Mouse (Mus musculus) CH12F3 (cell line): ENCODE results near the gene Fam177a.
"Not testable (repeated sequence)": the region's sequence is repeated elsewhere in the genome, so short reads cannot be mapped to it uniquely, and the experiment has no call there.

Experiments used
- in situ Hi-C: fragments of 300-500 bp; cut with MboI; formaldehyde crosslinking; loops from 2 replicates; pipeline ENCODE4 v1.14.3; 2020; ENCODE audit warnings: low sequenced_read_pairs

Gene Fam177a

DNA sequence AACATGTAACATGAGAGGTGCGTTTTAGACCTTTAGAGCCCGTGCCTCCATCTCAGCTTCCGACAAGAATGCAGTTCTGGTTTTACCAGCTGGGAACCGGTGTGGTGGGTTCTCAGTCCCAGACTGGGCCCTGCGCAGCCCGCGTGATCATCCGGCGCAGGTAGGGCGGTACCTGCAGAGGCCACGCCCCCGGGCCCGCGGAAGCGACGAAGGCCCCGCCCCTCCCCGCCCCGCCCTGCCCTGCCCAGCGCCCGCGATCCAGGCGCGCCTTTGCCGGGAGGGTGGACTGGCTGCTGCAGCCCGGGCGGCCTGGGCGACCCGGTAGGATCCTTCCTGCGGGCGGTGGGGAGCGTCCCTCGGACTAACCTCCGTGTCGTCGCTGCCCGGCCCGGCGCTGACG, at the start of gene Fam177a:
Gene Fam177a (plus strand): TSS at position 228 of the 400 bp plus-strand sequence.
- in situ Hi-C loops = not testable (repeated sequence)

DNA sequence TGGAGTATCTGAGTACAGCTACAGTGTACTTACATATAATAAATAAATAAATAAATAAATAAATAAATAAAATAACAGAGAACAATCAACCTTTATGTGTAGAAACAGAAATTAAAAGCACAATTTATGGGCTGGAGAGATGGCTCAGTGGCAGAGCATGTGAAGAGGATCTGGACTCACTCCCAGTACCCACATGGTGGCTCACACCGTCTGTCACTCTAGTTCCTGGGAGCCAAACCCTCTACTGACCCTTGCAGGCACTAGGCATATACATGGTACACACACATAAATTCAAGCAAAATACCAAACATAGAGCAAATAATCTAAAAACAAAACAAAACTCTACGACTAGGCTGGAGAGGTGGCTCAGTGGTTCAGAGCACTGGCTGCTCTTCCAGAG, 49.0 kb upstream of the Fam177a start:
- in situ Hi-C loops = no loop called here

DNA sequence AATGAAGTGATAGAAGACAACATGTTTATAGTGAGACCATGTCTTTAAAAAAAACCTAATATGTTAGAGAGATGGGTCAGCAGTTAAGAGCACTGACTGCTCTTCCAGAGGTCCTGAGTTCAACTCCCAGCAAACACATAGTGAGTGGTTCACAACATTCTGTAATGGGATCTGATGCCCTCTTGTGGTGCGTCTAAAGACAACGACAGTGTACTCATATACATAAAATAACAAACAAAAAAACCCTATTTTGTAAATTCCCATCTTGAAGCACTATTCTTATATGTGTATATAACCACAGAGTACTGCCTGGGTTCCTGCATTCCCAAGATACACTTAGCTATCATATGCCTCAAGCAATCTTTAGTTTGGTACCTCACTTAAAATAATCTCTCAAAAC, 45.6 kb upstream of the Fam177a start:
- in situ Hi-C loops = not testable (repeated sequence)

DNA sequence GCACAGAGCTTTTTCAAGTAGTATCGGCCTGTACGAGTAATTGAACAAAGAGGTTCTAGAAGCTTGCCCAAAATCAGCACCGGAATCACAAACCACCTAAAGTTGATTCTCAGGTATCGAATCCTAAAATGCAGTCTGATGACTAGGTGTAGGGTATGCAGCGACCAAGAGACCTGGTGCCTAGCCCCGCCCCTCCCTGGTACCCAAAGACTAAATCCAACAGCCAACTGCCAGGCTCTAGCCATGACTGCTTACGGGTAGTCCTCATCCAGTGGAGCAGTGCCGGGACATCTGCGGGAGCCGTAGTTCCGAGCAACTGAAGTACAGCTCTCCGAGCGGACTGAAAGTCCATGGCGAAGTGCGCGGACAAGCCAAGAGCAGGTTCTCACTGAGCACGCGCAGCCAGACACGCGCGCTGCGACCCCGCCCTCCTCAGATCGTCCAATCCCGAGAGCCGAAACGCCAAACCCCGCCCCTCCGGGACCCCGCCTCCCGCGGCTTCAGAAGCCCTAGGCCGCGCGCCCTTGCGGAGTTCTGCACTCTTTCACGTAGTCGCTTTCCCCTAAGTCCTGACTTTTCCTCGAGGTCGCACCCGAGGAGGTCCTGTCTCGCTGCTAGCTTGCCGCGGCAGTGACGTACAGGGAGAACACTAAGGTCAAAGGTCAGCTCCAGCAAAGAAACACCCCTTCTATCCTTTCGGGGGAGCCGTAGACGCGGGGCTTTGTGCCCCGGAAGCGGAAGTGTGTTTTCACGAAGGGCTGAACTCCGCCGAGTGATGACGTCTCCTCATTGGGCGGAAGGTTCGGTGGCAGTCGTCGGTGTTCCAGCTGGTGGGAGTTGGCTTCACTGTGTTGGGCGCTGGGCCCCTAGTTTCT, 44.3 kb upstream of the Fam177a start, which contains the start of the genes 2700097O09Rik and Srp54a:
Gene 2700097O09Rik (minus strand): TSS at position 385 of the 875 bp plus-strand sequence.
Gene Srp54a (plus strand): TSS at position 537 of the 875 bp plus-strand sequence.
- in situ Hi-C loops = not testable (repeated sequence)

DNA sequence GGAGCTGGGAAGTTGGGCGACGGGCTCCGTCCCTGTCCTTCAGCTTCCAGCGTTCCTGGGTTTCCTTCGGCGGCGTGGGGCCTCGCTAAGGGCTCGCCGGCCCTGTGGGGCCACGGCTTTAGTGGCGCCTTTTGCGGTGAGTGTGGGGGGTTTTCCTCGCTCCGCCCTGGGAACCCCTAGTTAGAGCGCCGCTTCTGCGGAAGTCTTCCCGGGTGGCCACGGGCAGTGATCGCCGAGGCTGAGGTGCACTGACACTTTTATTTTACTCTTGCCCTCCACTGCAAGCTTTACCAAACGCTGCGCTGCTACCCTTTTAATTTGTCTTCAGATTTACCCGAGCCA, 43.7 kb upstream of the Fam177a start:
- in situ Hi-C loops = not testable (repeated sequence)

DNA sequence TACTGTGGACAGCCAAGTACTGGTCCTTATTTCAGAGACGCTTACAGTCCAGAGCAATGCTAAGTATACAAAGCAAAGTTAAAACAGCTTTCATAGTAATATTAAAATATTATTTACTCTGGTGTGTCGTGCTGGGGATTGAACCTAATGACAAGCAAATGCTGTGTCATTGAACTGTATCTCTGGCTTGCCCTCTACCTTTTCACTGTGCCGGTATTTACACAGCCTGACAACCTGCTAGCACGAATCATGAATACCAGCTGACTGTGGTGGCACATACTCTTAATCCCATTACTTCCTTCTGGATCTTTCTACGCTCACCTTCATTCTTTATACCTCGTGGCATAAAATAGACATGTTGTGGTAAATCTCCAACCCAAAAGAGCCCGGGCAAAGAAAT, 32.1 kb upstream of the Fam177a start:
- in situ Hi-C loops = not testable (repeated sequence)

DNA sequence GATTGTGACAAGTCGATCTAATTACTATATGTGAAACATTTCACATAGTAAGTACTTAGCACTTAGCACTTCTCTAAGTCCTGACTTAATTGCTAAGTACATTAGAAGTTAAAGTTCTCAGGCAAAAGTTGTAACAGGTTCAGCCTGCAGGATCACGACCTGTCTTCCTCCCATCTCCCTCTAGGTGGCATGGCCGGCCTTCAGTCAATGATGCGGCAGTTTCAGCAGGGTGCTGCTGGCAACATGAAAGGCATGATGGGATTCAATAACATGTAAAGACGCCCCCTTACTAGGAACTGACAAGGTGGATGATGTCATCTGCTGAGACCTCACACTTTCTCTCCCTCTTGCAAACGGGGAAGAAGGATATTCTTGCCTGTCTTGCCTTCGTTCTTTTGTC, 11.7 kb upstream of the Fam177a start:
- in situ Hi-C loops = not testable (repeated sequence)

DNA sequence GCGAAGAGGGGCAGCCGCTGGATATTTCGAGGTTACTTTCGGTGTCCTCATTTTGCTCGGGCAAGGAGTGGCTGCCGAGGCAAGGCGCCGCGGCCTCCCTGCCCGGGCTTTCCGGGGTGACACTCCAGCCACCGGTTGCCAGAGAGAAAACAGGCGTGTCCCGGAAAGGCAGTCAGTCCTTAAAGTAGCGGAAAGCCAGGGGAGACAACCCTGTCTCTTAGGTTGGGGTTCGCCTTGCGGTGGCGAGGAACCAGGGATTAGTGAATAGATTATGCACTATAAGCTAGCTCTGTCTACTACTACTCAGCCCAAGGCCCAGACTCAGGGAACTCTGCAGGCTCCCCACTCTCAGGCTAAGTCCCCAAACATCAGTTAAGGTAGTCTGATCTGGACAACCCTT, 462 bp downstream of the Fam177a start:
- in situ Hi-C loops = not testable (repeated sequence)

DNA sequence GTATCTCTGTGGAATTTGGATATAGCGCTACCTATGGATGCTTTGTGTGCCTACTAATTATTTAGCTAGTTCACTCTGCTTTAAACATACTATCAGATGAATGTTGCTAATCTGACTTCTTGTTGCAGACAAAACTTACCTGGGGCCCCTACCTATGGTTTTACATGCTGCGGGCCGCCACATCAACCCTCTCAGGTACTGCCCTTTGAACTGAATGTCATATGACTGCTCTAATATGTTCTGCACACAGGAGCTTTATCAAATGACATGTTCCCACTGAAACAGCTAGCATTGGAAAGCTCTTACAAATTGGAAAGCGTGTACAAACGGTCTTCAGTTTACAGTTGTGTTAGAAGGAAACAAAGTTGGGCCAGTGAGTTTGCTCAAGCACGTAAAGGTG, 11.3 kb downstream of the Fam177a start:
- in situ Hi-C loops = not testable (repeated sequence)

DNA sequence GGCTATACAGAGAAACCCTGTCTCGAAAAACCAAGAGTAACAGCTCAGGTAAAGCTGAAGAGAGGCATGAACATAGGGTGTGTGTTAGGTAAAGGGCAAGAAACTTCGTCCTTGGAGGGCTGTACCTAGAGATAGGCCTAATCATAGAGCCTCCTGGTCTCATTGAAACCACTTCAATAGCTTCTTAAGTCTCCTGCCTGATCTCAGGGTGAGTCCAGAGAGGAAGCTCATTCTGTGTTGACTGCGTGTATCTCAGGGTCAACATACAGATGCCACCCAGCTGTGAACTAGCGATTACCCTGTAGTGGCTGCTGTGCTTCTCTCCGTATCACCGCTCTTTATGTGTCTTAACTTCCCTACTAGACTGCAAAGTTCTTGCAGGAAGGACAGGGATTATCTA, 13.6 kb downstream of the Fam177a start:
- in situ Hi-C loops = not testable (repeated sequence)

DNA sequence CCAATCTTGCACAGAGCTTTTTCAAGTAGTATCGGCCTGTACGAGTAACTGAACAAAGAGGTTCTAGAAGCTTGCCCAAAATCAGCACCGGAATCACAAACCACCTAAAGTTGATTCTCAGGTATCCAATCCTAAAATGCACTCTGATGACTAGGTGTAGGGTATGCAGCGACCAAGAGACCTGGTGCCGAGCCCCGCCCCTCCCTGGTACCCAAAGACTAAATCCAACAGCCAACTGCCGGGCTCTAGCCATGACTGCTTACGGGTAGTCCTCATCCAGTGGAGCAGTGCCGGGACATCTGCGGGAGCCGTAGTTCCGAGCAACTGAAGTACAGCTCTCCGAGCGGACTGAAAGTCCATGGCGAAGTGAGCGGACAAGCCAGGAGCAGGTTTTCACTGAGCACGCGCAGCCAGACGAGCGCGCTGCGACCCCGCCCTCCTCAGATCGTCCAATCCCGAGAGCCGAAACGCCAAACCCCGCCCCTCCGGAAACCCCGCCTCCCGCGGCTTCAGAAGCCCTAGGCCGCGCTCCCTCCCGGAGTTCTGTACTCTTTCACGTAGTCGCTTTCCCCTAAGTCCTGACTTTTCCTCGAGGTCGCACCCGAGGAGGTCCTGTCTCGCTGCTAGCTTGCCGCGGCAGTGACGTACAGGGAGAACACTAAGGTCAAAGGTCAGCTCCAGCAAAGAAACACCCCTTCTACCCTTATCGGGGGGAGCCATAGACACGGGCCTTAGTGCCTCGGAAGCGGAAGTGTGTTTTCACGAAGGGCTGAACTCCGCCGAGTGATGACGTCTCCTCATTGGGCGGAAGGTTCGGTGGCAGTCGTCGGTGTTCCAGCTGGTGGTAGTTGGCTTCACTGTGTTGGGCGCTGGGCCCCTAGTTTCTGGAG, 30.5 kb downstream of the Fam177a start, which contains the start of gene Srp54b:
Gene Srp54b (plus strand): TSS at position 546 of the 890 bp plus-strand sequence.
- in situ Hi-C loops = not testable (repeated sequence)

DNA sequence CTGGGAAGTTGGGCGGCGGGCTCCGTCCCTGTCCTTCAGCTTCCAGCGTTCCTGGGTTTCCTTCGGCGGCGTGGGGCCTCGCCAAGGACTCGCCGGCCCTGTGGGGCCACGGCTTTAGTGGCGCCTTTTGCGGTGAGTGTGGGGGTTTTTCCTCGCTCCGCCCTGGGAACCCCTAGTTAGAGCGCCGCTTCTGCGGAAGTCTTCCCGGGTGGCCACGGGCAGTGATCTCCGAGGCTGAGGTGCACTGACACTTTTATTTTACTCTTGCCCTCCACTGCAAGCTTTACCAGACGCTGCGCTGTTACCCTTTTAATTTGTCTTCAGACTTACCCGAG, 31.1 kb downstream of the Fam177a start:
- in situ Hi-C loops = not testable (repeated sequence)

DNA sequence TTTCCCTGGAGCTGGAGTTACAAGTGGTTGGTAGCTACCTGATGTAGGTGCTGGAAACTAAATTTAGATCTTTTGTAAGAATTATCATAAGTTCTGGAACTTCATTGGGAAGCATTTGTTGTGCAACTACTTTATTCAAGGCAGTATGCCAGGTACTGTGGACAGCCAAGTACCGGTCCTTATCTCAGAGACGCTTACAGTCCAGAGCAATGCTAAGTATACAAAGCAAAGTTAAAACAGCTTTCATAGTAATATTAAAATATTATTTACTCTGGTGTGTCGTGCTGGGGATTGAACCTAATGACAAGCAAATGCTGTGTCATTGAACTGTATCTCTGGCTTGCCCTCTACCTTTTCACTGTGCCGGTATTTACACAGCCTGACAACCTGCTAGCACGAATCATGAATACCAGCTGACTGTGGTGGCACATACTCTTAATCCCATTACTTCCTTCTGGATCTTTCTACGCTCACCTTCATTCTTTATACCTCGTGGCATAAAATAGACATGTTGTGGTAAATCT, 42.8 kb downstream of the Fam177a start:
- in situ Hi-C loops = not testable (repeated sequence)

DNA sequence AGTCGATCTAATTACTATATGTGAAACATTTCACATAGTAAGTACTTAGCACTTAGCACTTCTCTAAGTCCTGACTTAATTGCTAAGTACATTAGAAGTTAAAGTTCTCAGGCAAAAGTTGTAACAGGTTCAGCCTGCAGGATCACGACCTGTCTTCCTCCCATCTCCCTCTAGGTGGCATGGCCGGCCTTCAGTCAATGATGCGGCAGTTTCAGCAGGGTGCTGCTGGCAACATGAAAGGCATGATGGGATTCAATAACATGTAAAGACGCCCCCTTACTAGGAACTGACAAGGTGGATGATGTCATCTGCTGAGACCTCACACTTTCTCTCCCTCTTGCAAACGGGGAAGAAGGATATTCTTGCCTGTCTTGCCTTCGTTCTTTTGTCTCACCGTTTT, 63.4 kb downstream of the Fam177a start:
- in situ Hi-C loops = not testable (repeated sequence)

DNA sequence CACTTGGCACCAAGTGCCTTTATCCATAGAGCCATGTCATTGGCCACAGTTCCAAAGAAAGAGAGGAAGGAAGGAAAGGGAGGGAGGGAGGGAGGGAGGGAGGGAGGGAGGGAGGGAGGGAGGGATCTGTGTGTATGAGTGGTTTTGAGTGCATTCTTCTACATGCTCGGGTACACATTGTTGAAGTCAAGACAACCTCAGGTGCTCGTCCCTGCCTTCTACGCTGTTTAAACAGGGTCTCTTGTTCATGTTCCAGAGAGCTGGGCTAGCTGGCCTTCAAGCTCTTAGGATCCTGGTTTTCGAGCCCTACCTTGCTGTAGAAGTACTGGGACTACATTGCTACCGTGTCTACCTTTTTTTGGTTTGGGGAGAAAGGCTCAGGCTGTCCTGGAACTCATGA, 64.9 kb downstream of the Fam177a start:
- in situ Hi-C loops = not testable (repeated sequence)
